Mouse (Mus musculus) thymus, adult 2 months (tissue): Measurements from ENCODE around the gene Urgcp. TPM values are rescaled to one million over a fixed set of nuclear protein-coding genes. Genes with fewer than 3 reads are reported as not detected.

Source experiments
- DNase-seq: peaks from one replicate; pipeline ENCODE4 v3.0.0; 2021
- H3K27ac ChIP-seq: fragments of 200-500 bp; 2 replicates; pipeline ENCODE4 v1.5.1; 2012; ENCODE audit warnings: low read length, control low read depth; ENCODE audit not compliant: control insufficient read depth, insufficient read depth
- H3K27me3 ChIP-seq: fragments of 200-500 bp; 2 replicates; pipeline ENCODE4 v1.6.1; 2012; ENCODE audit warnings: mild to moderate bottlenecking, low read length, moderate library complexity, mixed read lengths; ENCODE audit not compliant: control insufficient read depth, insufficient read depth
- H3K36me3 ChIP-seq: fragments of 200-500 bp; 2 replicates; pipeline ENCODE4 v1.6.1; 2012; ENCODE audit warnings: mild to moderate bottlenecking, low read length, moderate library complexity; ENCODE audit not compliant: control insufficient read depth, insufficient read depth
- H3K4me1 ChIP-seq: fragments of 200-500 bp; replicated peaks from 2 replicates; pipeline ENCODE4 v1.6.1; 2012; ENCODE audit warnings: low read length; ENCODE audit not compliant: control insufficient read depth, insufficient read depth
- H3K4me3 ChIP-seq: fragments of 200-500 bp; 2 replicates; pipeline ENCODE4 v1.5.1; 2012; ENCODE audit warnings: mild to moderate bottlenecking, low read length, control low read depth, moderate library complexity; ENCODE audit not compliant: control insufficient read depth, insufficient read depth
- CTCF ChIP-seq: fragments of 200-500 bp; IDR thresholded peaks from 2 replicates; pipeline ENCODE4 v1.5.1; 2012; ENCODE audit warnings: mild to moderate bottlenecking, control low read depth, low read length, moderate library complexity, borderline replicate concordance; ENCODE audit not compliant: control insufficient read depth, poor library complexity, insufficient read depth; ENCODE audit errors: extremely low read depth
- POLR2A ChIP-seq: fragments of 200-500 bp; IDR thresholded peaks from 2 replicates; pipeline ENCODE4 v1.6.1; 2012; ENCODE audit warnings: mild to moderate bottlenecking, low read length, control low read depth, moderate library complexity; ENCODE audit not compliant: control insufficient read depth, poor library complexity, insufficient read depth; ENCODE audit errors: extremely low read depth
- WGBS: fragments of 180-500 bp; shearing (Covaris S2); methylation state at CpG from one replicate; pipeline ENCODE4 v1.1.7; 2018; 5-methylcytosine and 5-hydroxymethylcytosine counted together
- polyA plus RNA-seq: library from polyadenylated mRNA; depleted of rRNA; stranded (reverse); fragments of >200 nt; gene quantifications from 2 replicates; pipeline ENCODE4 v1.2.3, GENCODE M21; 2012

The Urgcp gene
- polyA plus RNA-seq, 1 experiment, result 22.2 TPM

DNA sequence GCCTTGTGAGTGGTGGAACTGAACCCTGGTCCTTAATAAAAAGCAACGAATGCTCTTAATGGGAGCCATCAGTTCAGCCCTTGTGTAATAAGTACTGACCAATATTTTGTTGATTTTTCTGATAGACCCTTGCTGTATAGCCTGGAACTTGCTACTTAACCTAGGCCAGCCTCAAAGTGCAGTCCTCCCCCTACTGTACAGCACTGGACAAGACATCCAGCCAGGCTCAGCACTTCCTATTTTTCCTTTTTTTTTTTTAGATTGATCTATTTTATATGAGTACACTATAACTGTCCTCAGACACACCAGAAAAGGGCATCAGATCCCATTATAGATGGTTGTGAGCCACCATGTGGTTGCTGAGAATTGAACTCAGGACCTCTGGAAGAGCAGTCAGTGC, 58.8 kb downstream of the Urgcp start:
- DNase-seq, result no peak
- Histone ChIP-seq H3K4me1 (peaks cover 9% of the 10 kb centered on the region), H3K27me3 (no peaks in the 10 kb centered on the region), H3K4me3 (no peak overlapping the region), H3K36me3 (peaks cover 8% of the 10 kb centered on the region; the same call in 1 of the 2 replicates), H3K27ac (no peak overlapping the region)
- WGBS, result 93% methylated on average over 1 of the region's 1 CpGs
- TF ChIP-seq CTCF (no peak), POLR2A (no peak)

DNA sequence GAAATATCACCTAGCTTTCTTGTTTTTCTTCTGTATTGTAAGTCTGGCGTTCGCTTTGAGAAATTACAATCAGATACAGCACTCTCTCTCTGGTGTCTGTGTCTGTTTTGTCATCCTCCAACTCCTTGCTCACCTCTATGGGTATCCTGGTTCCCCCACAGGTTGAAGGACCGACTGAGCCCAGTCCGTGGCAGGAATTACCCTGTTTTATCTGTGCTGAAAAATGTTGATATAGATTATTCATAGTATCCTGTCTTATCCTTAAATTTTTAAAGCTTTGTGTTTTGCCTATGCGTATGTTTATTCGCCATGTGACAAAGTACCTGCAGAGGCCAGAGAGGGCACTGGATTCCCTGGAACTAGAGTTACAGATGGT, 59.2 kb downstream of the Urgcp start:
- no peak for DNase-seq
- H3K4me3 ChIP-seq, result no peak overlapping the region
- H3K4me1 ChIP-seq, result peaks cover 9% of the 10 kb centered on the region
- no peaks in the 10 kb centered on the region for H3K27me3 ChIP-seq
- H3K27ac ChIP-seq, result no peak overlapping the region
- 96% methylated on average over 6 of the region's 6 CpGs for WGBS
- no peak for TF ChIP-seq CTCF
- TF ChIP-seq POLR2A, result no peak
- peaks cover 8% of the 10 kb centered on the region; the same call in 1 of the 2 replicates for H3K36me3 ChIP-seq

DNA sequence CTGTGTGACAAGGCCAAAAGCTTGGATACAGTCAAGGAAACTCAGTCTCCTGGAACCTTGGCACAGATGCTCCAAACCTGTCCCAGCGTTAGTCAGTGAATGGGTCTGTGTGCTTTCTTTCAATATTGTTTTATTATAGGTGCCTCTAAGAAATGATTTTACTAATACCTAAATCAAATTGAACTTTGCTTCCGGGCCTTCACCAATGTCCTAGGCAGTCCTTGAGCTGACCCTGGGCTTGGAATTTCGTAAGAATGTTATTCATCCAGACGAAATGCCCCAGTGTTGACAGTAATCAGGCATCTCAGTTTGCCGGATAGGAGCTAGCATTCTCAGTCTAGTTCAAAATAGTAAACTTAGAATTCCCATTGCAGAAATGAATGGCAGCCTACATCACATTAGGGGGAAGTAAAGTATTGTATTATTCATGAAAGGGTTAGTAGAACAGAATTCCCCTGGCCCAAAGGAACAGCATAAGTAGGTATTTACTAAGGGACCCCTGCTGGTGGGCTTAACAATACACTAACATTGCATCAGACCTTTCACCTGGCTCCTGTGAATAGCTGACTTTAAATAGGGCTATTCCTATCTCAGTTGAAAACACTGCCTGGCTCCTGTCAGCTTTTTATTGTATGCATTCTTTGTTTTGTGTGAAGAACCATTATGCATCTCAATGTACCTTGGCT, 59.8 kb downstream of the Urgcp start:
- TF ChIP-seq CTCF (no peak), POLR2A (no peak)
- Histone ChIP-seq H3K4me3 (no peak overlapping the region), H3K27me3 (no peaks in the 10 kb centered on the region), H3K4me1 (peaks cover 9% of the 10 kb centered on the region), H3K27ac (no peak overlapping the region), H3K36me3 (peaks cover 8% of the 10 kb centered on the region; the same call in 1 of the 2 replicates)
- WGBS, result 95% methylated on average over 5 of the region's 5 CpGs
- no peak for DNase-seq

DNA sequence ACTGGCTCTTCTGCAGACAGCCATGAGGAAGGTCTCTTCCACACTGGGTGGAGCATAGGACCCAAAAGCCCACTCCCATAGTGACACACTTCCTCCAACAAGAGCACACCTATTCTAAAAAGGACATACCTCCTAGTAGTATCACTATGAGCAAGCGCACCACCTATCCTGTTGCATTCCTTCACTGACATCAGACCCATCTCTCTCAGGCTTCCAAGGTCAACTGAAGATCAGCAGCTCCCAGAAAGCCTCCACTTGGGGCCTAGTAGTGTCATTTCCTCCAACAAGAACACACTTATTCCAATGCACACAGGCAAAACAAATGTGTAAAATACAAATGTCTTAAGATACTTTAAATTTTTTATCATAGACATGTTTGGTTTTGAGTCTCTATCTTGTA, 60.4 kb downstream of the Urgcp start:
- Histone ChIP-seq H3K27ac (no peak overlapping the region), H3K27me3 (no peaks in the 10 kb centered on the region), H3K36me3 (peaks cover 8% of the 10 kb centered on the region; the same call in 1 of the 2 replicates), H3K4me1 (peaks cover 8% of the 10 kb centered on the region), H3K4me3 (no peak overlapping the region)
- 97% methylated on average over 1 of the region's 1 CpGs for WGBS
- no peak for DNase-seq
- no peak for TF ChIP-seq CTCF
- no peak for TF ChIP-seq POLR2A

DNA sequence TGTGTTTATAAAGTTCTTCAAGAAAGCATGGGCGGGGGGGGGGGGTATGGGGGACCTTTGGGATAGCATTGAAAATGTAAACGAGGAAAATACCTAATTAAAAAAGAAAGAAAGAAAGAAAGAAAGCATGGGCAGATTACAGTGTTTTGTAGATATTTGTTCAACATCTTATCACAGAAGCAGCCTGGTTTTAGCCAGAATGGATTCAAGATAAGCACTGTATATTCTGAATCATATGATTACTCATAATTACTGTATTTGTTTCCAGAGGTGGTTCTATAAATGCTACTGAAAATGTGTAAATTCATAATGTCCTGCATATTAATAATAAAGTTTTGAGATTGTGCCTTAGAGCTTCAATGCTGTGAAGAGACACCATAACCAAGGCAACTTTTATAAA, 60.9 kb downstream of the Urgcp start:
- Histone ChIP-seq H3K36me3 (peaks cover 8% of the 10 kb centered on the region; the same call in 1 of the 2 replicates), H3K4me1 (peaks cover 6% of the 10 kb centered on the region; the same call in 1 of the 2 replicates), H3K27me3 (no peaks in the 10 kb centered on the region), H3K4me3 (no peak overlapping the region), H3K27ac (no peak overlapping the region)
- no peak for DNase-seq
- WGBS, result 82% methylated on average over 2 of the region's 2 CpGs
- TF ChIP-seq POLR2A (no peak), CTCF (no peak)

DNA sequence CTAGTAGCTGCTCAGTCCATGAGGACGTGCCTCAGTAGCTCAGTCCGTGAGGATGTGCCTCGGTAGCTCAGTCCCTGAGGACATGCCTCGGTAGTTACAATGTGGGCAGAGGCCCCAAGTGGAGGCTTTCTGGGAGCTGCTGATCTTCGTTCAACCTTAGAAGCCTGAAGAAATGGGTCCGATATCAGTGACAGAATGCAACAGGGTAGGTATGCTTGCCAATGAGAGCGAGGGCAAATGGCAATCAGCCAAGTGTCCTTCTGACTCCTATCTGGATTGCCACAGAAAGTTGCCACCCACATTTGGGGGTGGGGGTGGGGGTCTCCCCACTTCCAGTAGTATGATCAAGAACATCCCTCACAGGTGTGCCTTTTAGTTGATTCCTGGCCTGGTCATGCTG, 61.4 kb downstream of the Urgcp start:
- no peak overlapping the region for H3K4me3 ChIP-seq
- H3K27ac ChIP-seq, result no peak overlapping the region
- no peaks in the 10 kb centered on the region for H3K27me3 ChIP-seq
- DNase-seq, result no peak
- H3K4me1 ChIP-seq, result peaks cover 1% of the 10 kb centered on the region; the same call in 1 of the 2 replicates
- TF ChIP-seq CTCF, result no peak
- H3K36me3 ChIP-seq, result peaks cover 8% of the 10 kb centered on the region; the same call in 1 of the 2 replicates
- WGBS, result 97% methylated on average over 7 of the region's 7 CpGs

DNA sequence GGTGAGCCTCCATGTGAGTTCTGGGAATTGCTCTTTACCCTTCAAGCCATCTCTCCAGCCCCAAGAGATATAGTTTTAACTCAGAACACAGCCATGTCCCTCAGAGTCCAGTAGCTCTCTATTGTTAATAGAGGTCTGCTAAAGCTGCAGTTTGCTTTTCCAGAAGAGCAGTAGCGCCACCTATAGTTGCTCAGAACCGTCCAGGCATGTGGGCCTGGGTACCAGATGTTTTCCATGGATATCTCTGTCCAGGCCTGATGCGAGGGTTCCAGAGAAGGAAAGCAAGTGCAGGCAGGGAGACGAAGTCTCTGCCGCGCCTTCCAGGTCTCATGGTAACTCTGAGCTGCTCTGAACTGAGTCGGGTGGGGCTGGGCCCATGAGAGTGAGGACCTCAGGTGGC, 70.4 kb downstream of the Urgcp start:
- peak; percentile 22 for DNase-seq
- H3K36me3 ChIP-seq, result no peaks in the 10 kb centered on the region

More for the DNA sequence above, 70.4 kb downstream of the Urgcp start:
- Histone ChIP-seq H3K27ac (no peak overlapping the region), H3K4me3 (no peak overlapping the region), H3K4me1 (no peaks in the 10 kb centered on the region), H3K27me3 (no peaks in the 10 kb centered on the region)
- WGBS, result 70% methylated on average over 7 of the region's 7 CpGs
- TF ChIP-seq POLR2A (no peak), CTCF (no peak)
